Mouse (Mus musculus) cortical plate, adult 2 months (tissue): ENCODE measurements at regions not wholly inside any gene's neighbourhood (a gene's known extent, or its start where the extent isn't known, plus 50 kb on each side); places are given as distances from the start of the nearest gene placed in this dataset.

Source experiments
- CTCF ChIP-seq: fragments of 200-500 bp; IDR thresholded peaks from 2 replicates; pipeline ENCODE4 v1.5.1; 2011; ENCODE audit warnings: mild to moderate bottlenecking, control low read depth, low read length; ENCODE audit not compliant: insufficient read depth; ENCODE audit errors: extremely low read depth
- POLR2A ChIP-seq: fragments of 200-500 bp; IDR thresholded peaks from 2 replicates; pipeline ENCODE4 v1.6.1; 2011; ENCODE audit warnings: mild to moderate bottlenecking, low read length, control low read depth; ENCODE audit not compliant: insufficient read depth; ENCODE audit errors: extremely low read depth

GRCm38 (mm10) chr1:143941465-143941864 is 62.5 kb downstream of the Rgs2 start:
- TF ChIP-seq CTCF (no peak), POLR2A (no peak)
